Mouse (Mus musculus): Measurements from ENCODE around the gene Elane.

DNA sequence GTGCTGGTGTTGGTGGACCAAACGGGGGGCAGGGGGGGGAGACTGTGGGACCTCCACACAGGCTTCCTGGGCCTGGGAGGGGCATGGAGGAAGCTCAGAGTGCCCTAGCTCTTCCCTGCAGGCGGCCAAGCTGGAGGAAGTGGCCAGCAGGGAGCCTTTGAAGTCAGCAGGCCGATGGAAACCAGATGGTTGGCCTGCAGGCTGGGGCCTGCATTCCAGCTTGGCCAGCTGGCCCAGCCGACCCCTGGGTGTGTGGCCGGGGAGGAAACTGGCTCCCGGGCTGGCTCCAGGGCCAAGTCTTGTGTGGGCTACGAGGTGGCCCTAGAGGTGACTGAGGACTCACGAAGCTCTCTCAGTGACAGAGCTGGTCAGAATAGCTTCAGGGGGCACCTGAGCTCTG lies 46.7 kb downstream of the Elane start:
- TF ChIP-seq POLR2A (IDR thresholded peaks at IDR 0.05; ENCODE audit: low read depth, low read length) (no peak), CTCF (conservative IDR thresholded peaks at IDR 0.05; ENCODE audit: insufficient read depth, insufficient read length, low read depth, low read length) (no peak)

All from kidney, adult 2 months (tissue).